Mouse (Mus musculus): ENCODE measurements at regions not wholly inside any gene's neighbourhood (a gene's known extent, or its start where the extent isn't known, plus 50 kb on each side); places are given as distances from the start of the nearest gene placed in this dataset.

GRCm38 (mm10) chr16:50814626-50815025 is 223.7 kb upstream of the Ccdc54 start:
- no peaks in the 10 kb centered on the region for H3K27me3 ChIP-seq (ENCODE audit: control insufficient read depth, insufficient read depth, low read length)
- no peaks in the 10 kb centered on the region for H3K36me3 ChIP-seq (replicated peaks; ENCODE audit: control insufficient read depth, insufficient read depth, low read length)
- peaks cover 7% of the 10 kb centered on the region; the same call in 1 of the 2 replicates for H3K4me1 ChIP-seq (ENCODE audit: control insufficient read depth, insufficient read depth)
- H3K9ac ChIP-seq (replicated peaks; ENCODE audit: low read depth, low read length), result no peak overlapping the region
- no peak overlapping the region for H3K4me2 ChIP-seq (ENCODE audit: low read depth, low read length)
- 48% methylated on average over 4 of the region's 4 CpGs for WGBS
- ATAC-seq (ENCODE audit: insufficient read depth, low read depth) (no peak), DNase-seq (ENCODE audit: low spot score) (no peak)
- H3K27ac ChIP-seq (ENCODE audit: low read depth), result peak overlapping the region; percentile 41
- no peak overlapping the region for H3K4me3 ChIP-seq (ENCODE audit: low read depth, low read length)
- no peaks in the 10 kb centered on the region for H3K9me3 ChIP-seq (replicated peaks; ENCODE audit: control insufficient read depth, low read length)
- TF ChIP-seq CTCF (IDR thresholded peaks at IDR 0.05; ENCODE audit: low read depth) (no peak), EP300 (IDR thresholded peaks at IDR 0.05; ENCODE audit: low read depth) (no peak)

- WGBS, result 48% methylated on average over 10 of the region's 10 CpGs
Observed at GRCm38 (mm10) chr16:50799145-50799794, 208.3 kb upstream of the Ccdc54 start.

GRCm38 (mm10) chr16:50798095-50798494 is 207.1 kb upstream of the Ccdc54 start:
- DNase-seq (ENCODE audit: low spot score) (no peak), ATAC-seq (ENCODE audit: insufficient read depth, low read depth) (no peak)
- H3K4me1 ChIP-seq (ENCODE audit: control insufficient read depth, insufficient read depth), result no peaks in the 10 kb centered on the region
- H3K36me3 ChIP-seq (replicated peaks; ENCODE audit: control insufficient read depth, insufficient read depth, low read length), result no peaks in the 10 kb centered on the region
- H3K9ac ChIP-seq (replicated peaks; ENCODE audit: low read depth, low read length), result no peak overlapping the region
- no peaks in the 10 kb centered on the region for H3K9me3 ChIP-seq (replicated peaks; ENCODE audit: control insufficient read depth, low read length)
- no peaks in the 10 kb centered on the region for H3K27me3 ChIP-seq (ENCODE audit: control insufficient read depth, insufficient read depth, low read length)
- no peak overlapping the region for H3K27ac ChIP-seq (ENCODE audit: low read depth)
- no peak overlapping the region for H3K4me2 ChIP-seq (ENCODE audit: low read depth, low read length)
- TF ChIP-seq CTCF (IDR thresholded peaks at IDR 0.05; ENCODE audit: low read depth) (no peak), EP300 (IDR thresholded peaks at IDR 0.05; ENCODE audit: low read depth) (no peak)
- no peak overlapping the region for H3K4me3 ChIP-seq (ENCODE audit: low read depth, low read length)
- 65% methylated on average over 6 of the region's 6 CpGs for WGBS

More at GRCm38 (mm10) chr16:50799145-50799794, 208.3 kb upstream of the Ccdc54 start:
- DNase-seq (ENCODE audit: low spot score) (peak; percentile 55), ATAC-seq (ENCODE audit: insufficient read depth, low read depth) (peak; percentile 70; the same call in 1 of the 2 replicates)
- Histone ChIP-seq H3K4me1 (ENCODE audit: control insufficient read depth, insufficient read depth) (no peaks in the 10 kb centered on the region), H3K9ac (replicated peaks; ENCODE audit: low read depth, low read length) (no peak overlapping the region), H3K9me3 (replicated peaks; ENCODE audit: control insufficient read depth, low read length) (no peaks in the 10 kb centered on the region), H3K27me3 (ENCODE audit: control insufficient read depth, insufficient read depth, low read length) (no peaks in the 10 kb centered on the region), H3K4me2 (ENCODE audit: low read depth, low read length) (no peak overlapping the region), H3K27ac (ENCODE audit: low read depth) (no peak overlapping the region), H3K36me3 (replicated peaks; ENCODE audit: control insufficient read depth, insufficient read depth, low read length) (no peaks in the 10 kb centered on the region), H3K4me3 (ENCODE audit: low read depth, low read length) (no peak overlapping the region)
- TF ChIP-seq EP300 (IDR thresholded peaks at IDR 0.05; ENCODE audit: low read depth), result no peak
- TF ChIP-seq CTCF (IDR thresholded peaks at IDR 0.05; ENCODE audit: low read depth), result peak; percentile 81

- H3K9me3 ChIP-seq (replicated peaks; ENCODE audit: control insufficient read depth, low read length), result no peaks in the 10 kb centered on the region
- peak overlapping the region; percentile 39; the same call in 1 of the 2 replicates for H3K27ac ChIP-seq (ENCODE audit: low read depth)
- no peak overlapping the region for H3K4me3 ChIP-seq (ENCODE audit: low read depth, low read length)
- H3K9ac ChIP-seq (replicated peaks; ENCODE audit: low read depth, low read length), result no peak overlapping the region
- DNase-seq (ENCODE audit: low spot score) (peak; percentile 29), ATAC-seq (ENCODE audit: insufficient read depth, low read depth) (no peak; the same call in 1 of the 2 replicates)
- no peaks in the 10 kb centered on the region for H3K36me3 ChIP-seq (replicated peaks; ENCODE audit: control insufficient read depth, insufficient read depth, low read length)
- WGBS, result 72% methylated on average over 2 of the region's 2 CpGs
- H3K4me2 ChIP-seq (ENCODE audit: low read depth, low read length), result no peak overlapping the region
- no peak for TF ChIP-seq EP300 (IDR thresholded peaks at IDR 0.05; ENCODE audit: low read depth)
- H3K27me3 ChIP-seq (ENCODE audit: control insufficient read depth, insufficient read depth, low read length), result no peaks in the 10 kb centered on the region
- H3K4me1 ChIP-seq (ENCODE audit: control insufficient read depth, insufficient read depth), result 0 out of 2 replicates have a peak, but pooled peaks cover 3% of the 10 kb centered on the region
Observed at GRCm38 (mm10) chr16:50792960-50793359, 202.0 kb upstream of the Ccdc54 start.

- Histone ChIP-seq H3K4me3 (ENCODE audit: low read depth, low read length) (no peak overlapping the region), H3K27ac (ENCODE audit: low read depth) (peak overlapping the region; percentile 39), H3K4me2 (ENCODE audit: low read depth, low read length) (no peak overlapping the region), H3K36me3 (replicated peaks; ENCODE audit: control insufficient read depth, insufficient read depth, low read length) (no peaks in the 10 kb centered on the region), H3K9ac (replicated peaks; ENCODE audit: low read depth, low read length) (no peak overlapping the region), H3K27me3 (ENCODE audit: control insufficient read depth, insufficient read depth, low read length) (no peaks in the 10 kb centered on the region), H3K9me3 (replicated peaks; ENCODE audit: control insufficient read depth, low read length) (no peaks in the 10 kb centered on the region), H3K4me1 (ENCODE audit: control insufficient read depth, insufficient read depth) (0 out of 2 replicates have a peak, but pooled peaks cover 3% of the 10 kb centered on the region)
- TF ChIP-seq EP300 (IDR thresholded peaks at IDR 0.05; ENCODE audit: low read depth), result no peak
- no peak for TF ChIP-seq CTCF (IDR thresholded peaks at IDR 0.05; ENCODE audit: low read depth)
- WGBS, result 43% methylated on average over 2 of the region's 2 CpGs
- ATAC-seq (ENCODE audit: insufficient read depth, low read depth), result no peak
- no peak for DNase-seq (ENCODE audit: low spot score)
Observed at GRCm38 (mm10) chr16:50792506-50792905, 201.6 kb upstream of the Ccdc54 start.

GRCm38 (mm10) chr16:50788702-50789101 is 197.7 kb upstream of the Ccdc54 start:
- H3K4me3 ChIP-seq (ENCODE audit: low read depth, low read length), result no peak overlapping the region
- H3K9ac ChIP-seq (replicated peaks; ENCODE audit: low read depth, low read length), result no peak overlapping the region
- no peak overlapping the region for H3K4me2 ChIP-seq (ENCODE audit: low read depth, low read length)
- peaks cover 17% of the 10 kb centered on the region; the same call in 1 of the 2 replicates for H3K4me1 ChIP-seq (ENCODE audit: control insufficient read depth, insufficient read depth)
- 92% methylated on average over 4 of the region's 4 CpGs for WGBS
- no peak overlapping the region for H3K27ac ChIP-seq (ENCODE audit: low read depth)
- ATAC-seq (ENCODE audit: insufficient read depth, low read depth) (no peak), DNase-seq (ENCODE audit: low spot score) (no peak)
- TF ChIP-seq EP300 (IDR thresholded peaks at IDR 0.05; ENCODE audit: low read depth), result no peak
- TF ChIP-seq CTCF (IDR thresholded peaks at IDR 0.05; ENCODE audit: low read depth), result no peak
- H3K36me3 ChIP-seq (replicated peaks; ENCODE audit: control insufficient read depth, insufficient read depth, low read length), result no peaks in the 10 kb centered on the region
- no peaks in the 10 kb centered on the region for H3K27me3 ChIP-seq (ENCODE audit: control insufficient read depth, insufficient read depth, low read length)
- no peaks in the 10 kb centered on the region for H3K9me3 ChIP-seq (replicated peaks; ENCODE audit: control insufficient read depth, low read length)

Measured in heart, postnatal 0 days (tissue).